Mouse (Mus musculus) erythroblast, embryonic 14.5 days (primary cell): ENCODE data around the gene Il21r.

ENCODE experiments used
- GATA1 ChIP-seq: IDR thresholded peaks from 2 replicates; pipeline ENCODE4 v1.6.1; 2012; ENCODE audit warnings: low read length, inconsistent platforms, mixed read lengths
- TAL1 ChIP-seq: IDR thresholded peaks from 3 replicates; pipeline ENCODE4 v1.6.1; 2012; ENCODE audit warnings: low read length, inconsistent platforms, mixed read lengths

DNA sequence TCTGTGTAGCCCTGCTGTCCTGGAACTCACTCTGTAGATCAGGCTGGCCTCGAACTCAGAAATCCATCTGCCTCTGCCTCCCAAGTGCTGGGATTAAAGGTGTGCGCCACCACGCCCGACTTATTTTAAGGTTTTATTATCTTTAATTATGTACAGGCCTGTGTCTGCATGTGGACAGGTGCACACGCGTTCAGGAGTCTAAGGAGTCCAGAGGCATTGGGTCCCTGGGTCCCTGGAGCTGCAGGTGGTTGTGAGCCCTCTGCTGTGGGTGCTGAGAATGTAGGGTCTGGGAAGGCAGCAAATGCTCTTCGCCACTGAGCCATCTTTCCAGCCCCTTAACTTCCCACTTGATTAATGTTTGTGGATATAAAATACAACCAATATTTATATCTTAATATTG, 12.2 kb downstream of the Il21r start:
- TF ChIP-seq TAL1 (no peak), GATA1 (no peak)
